Mouse (Mus musculus): ENCODE results near the gene Fjx1.
A peak's percentile ranks its signal among the peaks of the same experiment; 100 is the strongest.

The Fjx1 gene

DNA sequence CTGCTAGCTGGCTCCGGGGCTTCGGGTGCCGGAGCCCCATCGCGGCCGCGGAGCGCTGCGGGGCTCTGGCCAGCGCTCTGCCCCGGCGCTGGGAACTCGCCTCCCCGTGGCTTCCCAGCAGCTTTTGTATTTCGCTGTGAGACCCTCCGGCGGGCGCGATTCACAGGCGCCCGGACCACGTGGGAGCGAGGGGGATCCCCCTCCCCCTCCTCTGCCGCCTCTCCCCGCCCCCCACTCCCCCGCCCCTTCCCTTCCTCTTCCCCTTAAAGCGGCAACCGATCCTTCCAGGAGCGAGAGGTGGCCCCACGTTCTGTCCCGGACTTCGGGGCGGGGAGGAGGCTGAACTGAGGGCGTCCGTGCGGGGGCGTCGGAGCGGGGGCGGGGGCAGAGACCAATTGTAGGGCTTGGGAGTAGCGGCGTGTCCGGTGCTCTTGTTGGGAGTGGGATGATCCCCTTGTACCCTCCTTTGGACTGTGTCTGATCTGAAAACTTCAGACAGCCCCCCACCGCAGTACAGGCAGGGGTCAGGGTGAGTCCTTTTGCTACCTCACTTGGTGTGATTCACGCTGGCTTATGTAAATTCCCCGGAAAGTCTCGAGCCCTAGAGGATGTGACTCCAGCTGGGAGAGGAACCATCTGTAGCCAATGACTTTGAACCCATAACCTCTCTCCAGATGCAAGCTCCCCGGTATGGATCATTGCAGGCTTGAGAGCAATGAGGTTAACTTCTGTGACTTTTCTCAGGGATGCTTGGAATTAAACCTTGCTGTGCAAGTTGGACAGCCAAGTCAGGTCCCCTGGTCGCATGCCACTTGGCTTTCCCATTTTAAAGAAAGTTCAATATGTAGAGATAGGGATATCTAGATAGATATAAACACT is at the start of gene Fjx1:
TSS of gene Fjx1 (minus strand) at position 829 of the 879 bp plus-strand sequence.
- DNase-seq = peak; percentile 63

DNA sequence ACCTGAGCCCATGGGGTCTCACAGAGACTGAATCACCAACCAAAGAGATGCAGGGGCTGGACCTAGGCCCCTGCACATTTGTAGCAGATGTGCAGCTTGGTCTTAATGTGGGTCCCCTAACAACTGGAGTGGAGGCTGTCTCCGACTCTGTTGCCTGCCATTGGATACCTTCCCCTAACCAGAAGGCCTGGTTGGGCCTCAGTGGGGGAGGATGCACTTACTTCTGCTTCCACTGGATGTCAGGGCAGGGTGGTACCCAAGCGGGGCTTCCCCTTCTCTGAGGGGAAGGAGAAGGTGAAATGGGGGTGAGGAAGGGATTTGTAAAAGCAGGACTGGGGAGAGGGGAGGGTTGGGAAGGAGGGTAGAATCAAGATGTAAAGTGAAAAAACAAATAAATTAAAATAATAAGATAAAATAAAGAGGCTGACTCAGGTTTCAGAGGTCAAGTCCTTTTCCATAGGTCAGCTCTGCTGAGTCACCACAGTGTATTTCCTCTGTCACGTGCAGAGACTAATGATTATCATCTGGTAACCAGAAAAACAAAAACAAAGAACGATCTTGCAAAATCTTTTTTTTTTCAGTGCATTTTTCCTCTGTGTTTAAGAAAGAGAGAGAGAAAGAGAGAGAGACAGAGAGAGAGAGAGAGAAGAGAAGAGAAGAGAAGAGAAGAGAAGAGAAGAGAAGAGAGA is 47.8 kb upstream of the Fjx1 start:
- no peak for DNase-seq

DNA sequence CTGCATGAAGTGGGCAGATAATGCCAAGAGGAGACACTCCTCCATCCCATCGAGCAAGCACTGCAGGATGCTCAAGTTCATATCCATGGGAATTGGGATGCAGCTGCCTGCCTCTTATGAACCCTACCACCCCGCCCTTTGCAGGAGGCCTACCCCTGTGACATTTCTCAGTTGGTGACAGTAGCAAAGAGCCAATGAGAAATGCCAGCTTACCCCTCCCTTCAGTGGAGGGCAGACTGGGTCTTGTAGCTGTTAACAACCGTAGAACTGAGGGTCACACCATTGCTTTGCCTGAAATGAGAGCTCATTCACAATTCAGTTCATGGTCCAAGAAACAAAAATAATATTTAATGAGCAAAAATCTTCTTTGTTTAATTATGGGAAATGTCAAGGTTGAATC is 28.4 kb upstream of the Fjx1 start:
- no peak for DNase-seq

DNA sequence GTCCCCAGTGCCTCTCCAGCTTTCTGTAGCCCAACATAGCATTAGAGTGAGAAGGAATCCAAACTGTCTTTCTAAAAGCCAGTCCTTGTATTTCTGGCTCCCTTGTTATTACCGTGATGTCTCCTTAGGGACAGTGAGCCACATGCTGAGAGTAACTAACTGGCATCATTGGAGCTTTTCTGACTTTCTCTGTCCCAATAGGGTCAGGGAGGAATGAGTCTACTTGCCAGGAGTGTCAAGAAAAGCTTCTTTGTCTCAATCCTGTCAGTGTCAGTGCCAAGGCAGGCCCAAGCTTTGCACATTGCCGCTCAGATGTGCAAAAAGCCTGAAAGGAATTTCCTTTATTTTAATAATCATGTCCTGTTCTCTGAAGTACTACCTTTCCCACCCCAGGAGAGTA is 23.8 kb upstream of the Fjx1 start:
- DNase-seq = no peak

DNA sequence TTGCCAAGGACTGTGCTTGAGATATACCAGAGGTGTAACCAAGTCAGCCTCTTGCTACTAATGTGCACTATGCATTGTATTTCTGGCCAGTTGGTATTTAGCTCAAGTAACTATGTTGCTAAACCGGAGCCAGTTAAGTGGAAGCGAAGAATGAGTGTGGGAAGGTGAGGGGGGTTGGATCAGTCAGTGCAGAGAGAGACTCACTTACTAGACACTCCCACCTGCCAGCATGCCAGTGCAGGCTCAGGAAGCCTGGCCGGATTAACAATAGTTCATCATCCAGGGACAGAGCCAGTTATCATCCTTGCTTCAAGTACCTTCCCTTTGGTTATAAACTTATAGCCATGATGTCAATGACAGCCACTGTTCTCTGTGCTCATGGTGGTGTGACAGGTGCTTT is 16.3 kb upstream of the Fjx1 start:
- DNase-seq = no peak

DNA sequence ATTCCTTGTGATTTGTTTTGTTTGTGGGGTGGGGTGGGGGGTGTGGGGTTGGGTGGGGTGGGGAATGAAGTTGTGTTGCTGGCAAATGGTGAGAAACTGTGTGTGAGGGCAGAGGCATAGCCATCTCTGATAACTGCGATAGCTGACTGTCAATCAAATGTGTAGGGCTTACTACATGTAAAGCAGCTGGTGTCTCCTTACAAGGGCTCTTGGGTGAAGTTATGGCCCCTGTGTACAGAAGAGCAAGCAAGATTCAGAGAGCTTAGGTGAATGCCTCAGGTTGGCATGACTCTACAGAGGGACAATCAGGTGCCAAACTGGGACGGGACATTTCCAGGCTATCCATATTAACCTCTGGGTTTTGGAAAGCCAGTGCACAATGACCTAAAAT is 12.0 kb upstream of the Fjx1 start:
- DNase-seq = no peak

DNA sequence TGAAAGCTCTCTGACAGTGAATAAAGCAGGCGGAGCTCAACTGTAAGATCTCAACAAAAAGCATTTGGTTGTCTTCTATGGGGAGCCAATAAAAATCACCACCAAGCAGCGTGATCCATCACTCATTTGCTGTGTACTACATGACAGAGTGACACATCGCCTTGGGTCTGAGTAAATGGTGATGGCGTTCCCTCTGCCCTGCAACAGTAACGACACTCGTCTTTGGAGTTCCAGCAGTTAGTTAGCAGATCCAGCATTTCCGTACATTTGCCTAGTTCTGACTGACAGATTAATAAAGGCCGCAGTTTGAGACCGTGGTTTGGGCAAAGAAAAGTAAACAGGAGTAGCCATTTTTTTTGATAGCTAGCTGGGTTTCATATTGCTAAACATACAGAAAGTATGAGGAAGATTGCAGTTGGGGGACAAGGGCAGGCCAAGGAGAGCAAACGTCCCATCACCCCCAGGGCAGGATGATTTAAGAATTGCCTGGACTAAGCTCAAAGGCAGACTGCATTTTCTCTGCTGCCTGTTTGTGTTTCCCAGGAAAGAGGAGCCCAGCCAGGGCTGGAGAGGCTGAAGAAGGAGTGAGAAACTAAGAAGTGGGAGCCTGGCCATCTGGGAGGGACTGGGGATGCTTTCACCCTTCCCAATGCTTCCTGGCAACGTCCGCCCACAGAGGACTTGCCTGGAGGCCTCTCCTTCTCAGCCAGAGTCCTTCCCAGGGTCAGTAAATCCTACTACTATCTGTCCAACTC is 11.5 kb upstream of the Fjx1 start:
- peak; percentile 43 for DNase-seq

DNA sequence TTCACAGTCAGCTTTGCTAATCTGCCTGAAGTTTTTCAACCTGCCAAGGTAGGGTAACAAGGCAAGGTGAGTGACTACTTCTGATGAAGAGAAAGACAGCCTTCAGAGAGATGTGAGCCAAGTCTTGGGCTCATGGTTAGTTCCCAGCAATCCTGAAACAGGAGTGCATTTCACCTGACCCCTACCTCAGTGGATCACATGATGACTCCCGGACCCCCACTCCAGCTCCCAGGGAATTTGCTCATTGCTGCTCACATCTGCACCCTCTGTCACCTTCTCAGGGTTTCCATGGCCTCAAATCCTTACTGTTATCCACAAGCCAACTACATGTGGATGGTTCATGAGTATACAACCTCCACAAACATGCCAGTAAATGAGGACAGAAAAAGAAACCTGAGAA is 9.2 kb upstream of the Fjx1 start:
- no peak for DNase-seq

DNA sequence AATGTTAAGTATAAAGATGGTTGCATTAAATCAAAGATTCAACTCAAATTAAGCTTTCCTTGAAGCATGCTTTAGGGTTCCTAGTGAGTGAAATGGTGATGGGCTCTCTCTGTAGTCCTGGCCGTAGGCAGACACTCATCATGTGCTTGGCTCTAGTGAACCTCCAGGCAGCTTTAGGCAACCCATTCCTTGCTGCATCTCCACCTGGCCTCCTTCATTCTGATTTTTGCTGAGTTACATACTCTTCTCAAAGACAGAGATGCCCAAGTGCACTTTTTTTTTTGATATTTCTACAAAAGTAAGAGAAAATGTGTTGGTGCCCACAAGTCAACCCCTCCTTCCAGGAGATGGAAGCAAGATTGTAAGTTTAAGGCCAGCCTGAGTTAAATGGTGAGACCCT is 2.8 kb upstream of the Fjx1 start:
- no peak for DNase-seq

DNA sequence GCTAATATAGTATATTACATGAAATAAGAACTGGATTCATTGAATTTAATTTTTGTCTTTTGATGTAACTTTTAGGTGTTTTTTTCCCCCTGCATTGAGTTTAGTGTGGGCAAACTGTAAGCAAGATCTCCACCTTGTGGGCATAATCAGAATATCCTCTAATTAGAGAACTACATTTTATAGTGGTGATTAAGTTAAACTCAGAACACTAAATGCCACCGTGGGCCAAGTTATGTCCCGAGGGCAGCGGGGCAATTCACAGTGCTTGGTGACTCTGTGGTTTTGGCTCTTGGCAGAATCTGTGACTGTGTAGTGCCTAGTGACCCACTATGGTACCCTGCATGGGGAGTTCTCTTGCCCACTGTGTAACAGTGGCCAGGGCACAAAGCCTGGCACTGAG is 1.1 kb upstream of the Fjx1 start:
- no peak for DNase-seq

DNA sequence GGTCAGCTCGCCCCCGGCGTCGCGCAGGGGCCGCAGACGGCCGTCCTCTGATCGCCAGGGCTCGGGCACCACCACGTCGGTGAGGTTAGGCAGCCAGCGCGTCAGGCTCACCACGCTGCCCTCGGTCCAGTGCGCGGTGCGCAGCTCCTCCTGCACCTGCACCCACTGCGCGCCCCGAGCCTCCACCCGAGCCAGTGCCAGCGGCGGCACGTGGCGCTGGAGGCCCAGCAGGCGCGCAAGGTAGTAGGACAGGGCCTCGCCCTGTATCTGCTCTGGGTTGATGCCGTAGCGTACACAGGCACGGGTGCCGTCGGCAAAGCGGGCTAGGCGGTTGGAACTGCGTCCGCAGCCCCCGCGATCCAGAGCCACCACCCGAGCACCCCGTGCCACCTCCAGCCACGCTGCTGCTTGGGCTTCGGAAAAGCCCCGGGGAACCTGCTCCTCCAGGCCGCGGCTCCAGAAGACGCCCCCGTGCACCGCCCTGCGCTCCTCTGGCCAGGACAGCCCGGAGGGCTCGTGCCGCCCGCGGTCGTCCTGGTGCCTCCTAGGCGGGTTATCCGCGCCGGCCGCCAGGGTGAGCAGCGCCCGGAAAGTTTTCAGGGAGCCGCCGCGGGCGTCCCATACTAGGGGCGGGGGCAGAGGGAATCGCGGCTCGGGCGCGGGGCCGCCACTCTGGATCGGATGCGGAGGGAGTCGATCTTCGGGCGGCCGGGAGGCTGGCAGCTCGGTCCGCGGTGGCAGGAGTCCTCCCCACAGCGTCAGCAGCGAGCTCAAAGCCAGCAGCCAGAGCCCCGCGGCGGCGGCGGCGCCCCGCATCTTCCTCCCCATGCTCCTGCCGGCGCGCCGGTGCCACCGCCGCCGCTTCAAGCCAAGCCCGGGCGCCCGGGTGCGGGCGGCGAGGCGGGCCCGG is 1.3 kb downstream of the Fjx1 start:
- DNase-seq = peak; percentile 54

DNA sequence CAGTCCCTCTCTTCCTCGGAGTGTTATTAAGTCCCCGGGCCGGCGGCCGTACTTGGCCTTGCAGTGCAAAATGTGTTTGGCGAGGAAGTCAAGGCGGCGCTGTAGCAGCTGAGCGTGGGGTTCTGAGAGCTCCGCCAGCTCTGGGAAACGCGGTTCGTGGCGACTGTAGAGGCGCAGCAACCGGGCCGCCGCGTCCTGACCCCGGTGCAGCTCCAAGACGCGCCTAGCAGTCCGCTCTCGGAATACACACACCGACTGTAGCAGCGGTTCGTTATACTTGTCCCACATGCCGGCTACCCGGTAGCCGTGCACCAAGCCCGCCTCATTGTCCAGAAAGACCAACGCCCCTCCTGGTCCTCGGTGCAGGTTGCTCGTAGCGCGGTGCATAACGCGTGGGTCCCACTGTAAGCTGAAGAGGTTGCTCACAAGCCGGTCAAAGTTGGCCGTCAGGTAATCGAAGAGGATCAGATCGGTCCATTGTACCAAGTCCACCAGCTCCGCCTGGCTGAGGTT is 2.0 kb downstream of the Fjx1 start:
- peak; percentile 57 for DNase-seq

DNA sequence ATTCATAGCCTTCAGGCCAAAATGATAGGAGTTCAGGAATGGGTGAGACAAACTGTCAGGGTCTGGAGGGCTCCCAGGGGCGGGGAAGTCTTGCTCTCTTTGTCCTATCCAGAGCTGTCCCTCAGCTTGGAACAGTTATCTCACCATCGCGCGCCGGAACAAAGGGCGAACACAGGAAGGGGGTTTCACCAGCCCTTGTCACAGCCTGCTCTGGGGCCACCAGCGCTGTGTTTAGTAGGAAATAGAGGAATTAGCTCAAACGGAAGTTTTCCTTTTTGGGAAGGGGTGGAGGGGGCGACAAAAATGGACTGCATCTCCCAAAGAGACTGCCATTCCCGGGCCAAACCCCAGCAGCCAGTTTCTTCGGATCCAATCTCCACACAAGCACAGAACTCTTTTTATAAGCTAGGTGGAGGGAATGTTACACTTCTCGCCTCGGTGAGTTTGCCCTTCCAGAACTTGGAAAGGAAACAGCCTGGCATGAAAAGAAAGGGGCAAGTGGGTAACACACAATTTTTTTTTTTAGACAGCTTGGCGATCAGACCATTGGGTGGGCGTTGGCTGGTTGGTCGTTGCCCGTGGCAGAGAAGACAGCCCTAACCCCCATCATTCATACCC is 2.6 kb downstream of the Fjx1 start:
- peak; percentile 21 for DNase-seq

DNA sequence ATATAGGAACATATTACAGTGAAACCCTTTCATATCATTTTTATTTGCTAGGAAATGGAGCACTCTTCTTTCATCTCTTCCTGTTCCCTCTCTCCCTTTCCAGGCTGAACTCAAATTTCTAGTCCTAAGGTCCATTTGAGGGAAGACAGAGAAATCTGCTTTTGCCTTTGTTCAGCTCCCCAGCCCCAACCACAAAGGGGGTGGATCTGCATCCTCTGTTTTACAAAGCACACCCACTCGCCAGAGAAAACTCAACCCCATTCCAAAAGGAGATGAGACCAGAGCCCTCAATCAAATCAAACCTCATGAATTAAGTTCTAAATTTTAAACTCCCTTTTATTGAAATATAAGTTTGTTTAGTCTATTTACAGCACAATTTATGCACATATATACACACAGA is 3.2 kb downstream of the Fjx1 start:
- DNase-seq = no peak

DNA sequence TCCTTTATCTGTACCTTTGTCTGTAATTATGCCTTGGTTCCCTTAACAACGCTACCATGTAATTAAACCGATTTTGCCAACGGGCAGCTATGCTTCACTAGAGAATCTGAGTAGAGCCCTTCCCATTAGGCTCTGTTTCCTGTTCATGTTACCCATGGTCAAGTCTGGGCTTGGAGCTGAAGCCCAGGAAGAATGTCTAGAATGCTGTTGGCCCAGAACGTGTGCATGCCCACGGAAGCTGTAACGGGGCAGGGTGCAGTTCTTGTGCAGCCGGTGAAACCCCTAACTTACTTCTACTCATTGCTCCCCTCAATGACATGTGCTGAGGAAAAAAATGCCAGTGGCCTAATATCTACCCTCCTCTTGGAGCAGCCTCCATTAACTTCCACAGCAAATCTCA is 4.5 kb downstream of the Fjx1 start:
- no peak for DNase-seq

DNA sequence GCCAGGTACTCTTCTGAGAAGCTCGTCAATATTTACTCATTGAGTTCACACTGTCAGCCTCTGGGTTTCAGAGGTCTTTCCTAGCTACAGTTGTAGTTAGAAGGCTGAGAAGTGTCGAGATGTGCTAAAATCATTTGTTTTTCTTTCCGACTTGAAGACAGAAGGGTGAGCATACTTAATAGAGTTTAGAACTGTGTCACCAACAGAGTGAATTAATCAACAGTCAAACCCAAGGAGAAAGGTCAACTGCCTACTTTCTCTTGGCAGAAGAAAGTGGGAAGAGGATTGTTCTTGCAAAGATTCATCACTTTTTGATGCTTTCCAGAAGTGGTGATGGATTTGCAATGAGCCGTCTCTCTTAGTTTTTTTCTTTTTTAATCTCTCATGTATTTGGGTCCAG is 5.4 kb downstream of the Fjx1 start:
- no peak for DNase-seq

DNA sequence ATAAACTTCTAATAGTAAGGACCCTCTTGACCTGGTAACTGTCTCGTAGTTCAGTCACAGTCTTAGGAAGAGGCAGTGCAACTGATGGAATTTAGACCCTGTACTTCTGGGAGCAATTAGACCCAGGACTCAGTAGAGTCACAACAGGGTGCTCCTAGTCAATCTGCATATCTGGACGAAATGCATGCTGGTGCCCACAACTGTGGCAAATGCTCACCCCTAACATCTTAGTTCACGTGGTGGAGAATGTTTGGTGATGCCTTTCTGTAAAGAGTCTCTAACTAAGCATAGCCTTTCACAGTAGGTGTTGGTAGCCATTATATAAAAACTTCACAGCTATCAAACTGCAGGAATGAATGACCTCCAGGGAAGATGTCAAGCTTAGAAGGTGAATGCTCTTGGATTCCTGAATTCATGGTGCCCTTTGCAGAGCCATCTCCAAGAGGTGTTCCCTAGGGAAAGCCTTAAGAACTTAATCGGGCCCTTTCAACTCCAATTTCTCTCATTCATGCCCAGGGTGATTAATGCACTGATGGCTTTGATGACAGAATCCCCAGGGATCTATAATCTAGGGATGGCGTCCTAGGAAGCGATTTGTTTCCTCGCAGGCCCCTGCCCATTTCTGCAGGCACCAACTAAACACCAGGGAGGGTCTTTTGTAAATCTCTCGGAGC is 14.8 kb downstream of the Fjx1 start:
- no peak for DNase-seq

DNA sequence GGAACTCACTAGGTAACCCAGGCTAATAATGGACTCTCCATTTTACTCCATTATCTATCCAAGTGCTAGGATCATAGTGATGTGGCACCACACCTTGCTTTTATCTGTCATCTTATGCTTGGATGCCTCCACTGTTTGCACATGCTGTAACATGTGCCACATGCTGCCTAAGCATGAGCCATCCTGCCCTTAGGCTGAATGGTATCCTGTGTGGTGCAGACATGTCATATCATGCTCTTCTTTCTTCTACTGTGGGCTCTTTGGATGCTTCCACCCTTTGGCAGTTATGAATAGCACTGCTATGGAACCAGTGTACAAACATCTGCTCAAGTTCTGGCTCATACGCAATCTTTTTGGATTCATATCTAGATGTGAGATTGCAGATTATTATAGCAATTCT is 18.4 kb downstream of the Fjx1 start:
- DNase-seq = no peak

DNA sequence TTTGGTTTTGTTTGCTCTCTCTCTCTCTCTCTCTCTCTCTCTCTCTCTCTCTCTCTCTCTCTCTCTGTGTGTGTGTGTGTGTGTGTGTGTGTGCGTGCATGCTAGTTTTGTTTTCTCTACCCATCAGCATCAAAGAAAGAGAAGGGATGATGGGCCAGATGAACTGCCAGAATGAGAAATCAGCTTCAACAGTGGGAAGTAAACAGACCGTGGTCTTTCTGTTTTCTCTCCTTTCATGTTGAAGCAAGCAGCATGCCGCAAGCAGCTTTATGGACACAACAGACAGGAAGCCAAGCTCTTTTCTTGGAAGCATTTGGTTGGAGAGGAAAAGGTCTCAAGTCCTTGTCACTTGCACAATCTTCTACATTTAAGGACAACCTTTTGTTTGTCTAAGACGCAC is 21.2 kb downstream of the Fjx1 start:
- no peak for DNase-seq

DNA sequence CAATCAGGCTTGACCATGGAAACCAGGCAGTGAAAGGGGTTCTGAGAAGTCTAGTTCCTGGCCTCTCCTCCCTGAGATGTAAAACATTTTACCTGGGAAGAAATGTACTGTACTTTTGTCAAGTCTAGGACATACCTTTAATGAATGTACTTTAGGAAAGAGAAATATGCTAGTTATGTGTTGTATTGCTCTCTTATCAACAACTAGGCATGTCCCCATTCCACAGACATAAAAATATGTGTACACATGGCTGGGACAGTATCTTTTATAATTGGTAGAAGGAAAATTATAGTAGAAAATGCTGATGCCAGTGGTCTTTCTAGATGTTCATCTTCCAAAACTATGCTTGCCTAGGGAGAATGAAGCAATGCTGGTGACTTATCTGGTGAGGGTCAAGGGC is 24.3 kb downstream of the Fjx1 start:
- no peak for DNase-seq

DNA sequence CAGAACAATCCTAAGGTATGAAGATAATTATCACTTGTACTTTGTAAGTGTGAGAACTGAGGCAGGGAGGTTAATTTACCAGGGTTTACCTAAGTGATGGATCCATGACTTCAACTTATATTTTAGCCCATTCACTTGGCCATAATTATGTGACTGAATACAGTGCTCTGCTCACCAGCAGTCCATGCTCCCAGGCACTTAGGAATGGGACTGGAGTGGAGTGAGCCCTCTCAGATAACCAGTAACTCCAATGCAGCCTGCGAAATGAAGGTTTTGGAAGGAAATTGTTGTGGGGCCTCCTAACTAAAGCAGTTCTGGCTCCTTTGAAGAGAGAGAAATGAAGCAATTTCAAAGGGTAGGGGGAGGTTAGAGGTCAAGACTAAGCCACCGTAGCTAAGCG is 25.9 kb downstream of the Fjx1 start:
- no peak for DNase-seq

All from right cerebral cortex, postnatal 14 days (tissue).